In the genomic region with DNA sequence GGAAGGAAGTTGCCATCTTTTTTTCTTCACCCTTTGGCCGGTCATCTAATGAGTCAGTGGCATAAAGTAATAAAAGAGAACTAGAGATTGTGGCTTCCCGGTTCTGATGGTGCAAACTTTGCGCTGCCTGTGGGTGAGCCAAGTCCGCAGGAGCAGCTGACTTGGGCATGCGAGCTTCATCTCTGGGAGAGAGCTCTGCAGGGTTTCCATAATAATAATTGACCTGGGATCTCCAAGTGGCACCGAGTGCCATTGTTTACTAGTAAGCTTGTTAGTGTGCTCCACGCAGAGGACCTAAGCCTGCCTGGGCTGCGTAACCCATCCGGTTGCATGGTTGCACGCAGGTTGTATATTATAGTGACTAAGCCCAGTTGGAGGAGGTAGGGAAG, we compare ENCODE assay signal across 8 mouse cellular contexts. TPM values are rescaled to one million over a fixed set of nuclear protein-coding genes. Genes with fewer than 3 reads are reported as not detected.
DNase-seq lines count a peak whose midpoint lies in the region; ATAC-seq and TF ChIP-seq lines count a peak whose summit lies in the region.

No protein-coding gene starts in this region.

- no peaks in the 10 kb centered on the region for H3K36me3 ChIP-seq in lung, embryonic 15.5 days
- H3K36me3 ChIP-seq in limb, embryonic 14.5 days (ENCODE audit: control insufficient read depth, insufficient read depth, low read length) = no peaks in the 10 kb centered on the region
- H3K36me3 ChIP-seq in small intestine, adult 2 months (ENCODE audit: control insufficient read depth, insufficient read depth, low read length) = no peaks in the 10 kb centered on the region

- H3K27me3 ChIP-seq in lung, embryonic 15.5 days = peaks cover 14% of the 10 kb centered on the region; the same call in 1 of the 2 replicates
- H3K27me3 ChIP-seq in limb, embryonic 14.5 days (ENCODE audit: control insufficient read depth, insufficient read depth, low read length) = no peaks in the 10 kb centered on the region
- no peaks in the 10 kb centered on the region for H3K27me3 ChIP-seq in small intestine, adult 2 months (ENCODE audit: control insufficient read depth, insufficient read depth, low read length)

- DNase-seq in lung, postnatal 36 days = no peak
- DNase-seq in limb, embryonic 14.5 days (ENCODE audit: low spot score) = no peak
- DNase-seq in right cerebral cortex, postnatal 10 days (ENCODE audit: low spot score in 2 of 2) = no peak
- no peak for DNase-seq in left cerebral cortex, postnatal 36 days (ENCODE audit: low spot score in 2 of 2)
- DNase-seq in adrenal gland, postnatal 4 days (ENCODE audit: low spot score in 2 of 2) = no peak

- no peaks in the 10 kb centered on the region for H3K9me3 ChIP-seq in lung, embryonic 15.5 days
- H3K9me3 ChIP-seq in limb, embryonic 14.5 days (ENCODE audit: control insufficient read depth, low read length) = no peaks in the 10 kb centered on the region

- no peak for TF ChIP-seq POLR2A in limb, embryonic 14.5 days (IDR thresholded peaks at IDR 0.05; ENCODE audit: borderline replicate concordance, extremely low read depth, insufficient read depth, insufficient read length)
- TF ChIP-seq POLR2A in small intestine, adult 2 months (IDR thresholded peaks at IDR 0.05; ENCODE audit: low read depth, low read length) = no peak

- 0 out of 2 replicates have a peak overlapping the region, but pooled peaks have one; percentile 5 for H3K9ac ChIP-seq in lung, embryonic 15.5 days
- H3K9ac ChIP-seq in limb, embryonic 14.5 days (ENCODE audit: low read depth, low read length, severe bottlenecking) = peak overlapping the region; percentile 94

- H3K4me2 ChIP-seq in lung, embryonic 15.5 days = peak overlapping the region; percentile 70
- peak overlapping the region; percentile 56 for H3K4me2 ChIP-seq in limb, embryonic 14.5 days (replicated peaks; ENCODE audit: low read depth, low read length, severe bottlenecking)

- peaks cover 33% of the 10 kb centered on the region for H3K4me1 ChIP-seq in lung, embryonic 15.5 days
- peaks cover 33% of the 10 kb centered on the region for H3K4me1 ChIP-seq in limb, embryonic 14.5 days (ENCODE audit: control insufficient read depth, insufficient read depth, low read length)
- H3K4me1 ChIP-seq in small intestine, adult 2 months (ENCODE audit: control insufficient read depth, insufficient read depth, insufficient read length, low read length) = peaks cover 10% of the 10 kb centered on the region

- intact Hi-C loops in left cerebral cortex, postnatal 36 days (cut with DNase I) = no loop called here

- peak overlapping the region; percentile 0; the same call in 1 of the 2 replicates for H3K27ac ChIP-seq in lung, embryonic 15.5 days
- H3K27ac ChIP-seq in limb, embryonic 14.5 days (replicated peaks; ENCODE audit: low read depth, low read length) = no peak overlapping the region; the same call in none of the 2 replicates
- peak overlapping the region; percentile 88 for H3K27ac ChIP-seq in small intestine, adult 2 months (ENCODE audit: insufficient read depth, low read depth, low read length)

- WGBS in lung, embryonic 15.5 days = 22% methylated on average over 10 of the region's 10 CpGs
- 18% methylated on average over 10 of the region's 10 CpGs for WGBS in limb, embryonic 14.5 days
- WGBS in small intestine, adult 2 months = 5% methylated on average over 10 of the region's 10 CpGs

- peak overlapping the region; percentile 77 for H3K4me3 ChIP-seq in lung, embryonic 15.5 days
- H3K4me3 ChIP-seq in limb, embryonic 14.5 days (replicated peaks; ENCODE audit: low read length) = peak overlapping the region; percentile 98
- H3K4me3 ChIP-seq in small intestine, adult 2 months (ENCODE audit: low read depth, low read length) = peak overlapping the region; percentile 97

- ATAC-seq in lung, embryonic 15.5 days (ENCODE audit: borderline replicate concordance, extremely low read depth, low FRiP score, low TSS enrichment) = peak; percentile 24; the same call in 1 of the 2 replicates
- ATAC-seq in erythroblast, adult 5-6 weeks (replicated peaks; ENCODE audit: low FRiP score, poor library complexity, severe bottlenecking) = peak; percentile 63
- ATAC-seq in limb, embryonic 14.5 days (ENCODE audit: low FRiP score, low read depth) = peak; percentile 36

- no peak for TF ChIP-seq CTCF in small intestine, adult 2 months (IDR thresholded peaks at IDR 0.05; ENCODE audit: extremely low read depth, insufficient read length, insufficient replicate concordance, low read depth, low read length)

RNA-seq across cellular contexts. Expression of a gene that starts 0.5 kb away (rescaled TPM):
- 26.2 and 27.8 TPM in 2 replicates for polyA plus RNA-seq in lung, embryonic 15.5 days (2015; fragmentation: Nextera tagmentation; extraction: Ambion mirVana)
- total RNA-seq in erythroblast, adult 5-6 weeks (2015; ENCODE audit: low replicate concordance) = 20.5 and 24.2 TPM in 2 replicates
- total RNA-seq in erythroblast, adult 5-6 weeks (2017; ENCODE audit: low replicate concordance) = 56.7 and 70.5 TPM in 2 replicates
- 15.4 and 16.0 TPM in 2 replicates for polyA plus RNA-seq in limb, embryonic 14.5 days (2012; rRNA removed)
- polyA plus RNA-seq in limb, embryonic 14.5 days (2014; fragmentation: Nextera tagmentation; extraction: Ambion mirVana) = 23.4 and 24.0 TPM in 2 replicates
- 1.0 and 3.4 TPM in 2 replicates for polyA plus RNA-seq in small intestine, adult 2 months (2012; rRNA removed)
- total RNA-seq in left cerebral cortex, postnatal 36 days (2021) = 10 to 100 TPM; 48.3 to 56.6 TPM
- total RNA-seq in adrenal gland, postnatal 4 days (2021) = 10 to 100 TPM; 21.2 to 27.3 TPM

RNA-seq across cellular contexts. Expression of a gene that starts 3.6 kb away (rescaled TPM):
- polyA plus RNA-seq in lung, embryonic 15.5 days (2015; fragmentation: Nextera tagmentation; extraction: Ambion mirVana) = 0.81 and 0.94 TPM in 2 replicates
- total RNA-seq in erythroblast, adult 5-6 weeks (2015; ENCODE audit: low replicate concordance) = not detected in 2 replicates
- not detected in 2 replicates for total RNA-seq in erythroblast, adult 5-6 weeks (2017; ENCODE audit: low replicate concordance)
- 2.6 and 3.3 TPM in 2 replicates for polyA plus RNA-seq in limb, embryonic 14.5 days (2012; rRNA removed)
- polyA plus RNA-seq in limb, embryonic 14.5 days (2014; fragmentation: Nextera tagmentation; extraction: Ambion mirVana) = 2.2 and 3.9 TPM in 2 replicates
- polyA plus RNA-seq in small intestine, adult 2 months (2012; rRNA removed) = 0.05 and 0.10 TPM in 2 replicates
- under 1 TPM; 0.59 to 0.75 TPM for total RNA-seq in left cerebral cortex, postnatal 36 days (2021)
- under 1 TPM; 0.14 TPM for total RNA-seq in adrenal gland, postnatal 4 days (2021)

RNA-seq across cellular contexts. Expression of a gene that starts 51.6 kb away (rescaled TPM):
- polyA plus RNA-seq in lung, embryonic 15.5 days (2015; fragmentation: Nextera tagmentation; extraction: Ambion mirVana) = 10.8 and 11.0 TPM in 2 replicates
- not detected in 2 replicates for total RNA-seq in erythroblast, adult 5-6 weeks (2015; ENCODE audit: low replicate concordance)
- not detected in 2 replicates for total RNA-seq in erythroblast, adult 5-6 weeks (2017; ENCODE audit: low replicate concordance)
- polyA plus RNA-seq in limb, embryonic 14.5 days (2012; rRNA removed) = 5.9 and 6.4 TPM in 2 replicates
- polyA plus RNA-seq in limb, embryonic 14.5 days (2014; fragmentation: Nextera tagmentation; extraction: Ambion mirVana) = 4.3 and 5.6 TPM in 2 replicates
- polyA plus RNA-seq in small intestine, adult 2 months (2012; rRNA removed) = 0.27 and 0.49 TPM in 2 replicates
- not detected for total RNA-seq in left cerebral cortex, postnatal 36 days (2021)
- total RNA-seq in adrenal gland, postnatal 4 days (2021) = 1 to 10 TPM in 1 of 2 experiments, under 1 TPM in 1; 0.08 to 4.5 TPM
